In the genomic region with DNA sequence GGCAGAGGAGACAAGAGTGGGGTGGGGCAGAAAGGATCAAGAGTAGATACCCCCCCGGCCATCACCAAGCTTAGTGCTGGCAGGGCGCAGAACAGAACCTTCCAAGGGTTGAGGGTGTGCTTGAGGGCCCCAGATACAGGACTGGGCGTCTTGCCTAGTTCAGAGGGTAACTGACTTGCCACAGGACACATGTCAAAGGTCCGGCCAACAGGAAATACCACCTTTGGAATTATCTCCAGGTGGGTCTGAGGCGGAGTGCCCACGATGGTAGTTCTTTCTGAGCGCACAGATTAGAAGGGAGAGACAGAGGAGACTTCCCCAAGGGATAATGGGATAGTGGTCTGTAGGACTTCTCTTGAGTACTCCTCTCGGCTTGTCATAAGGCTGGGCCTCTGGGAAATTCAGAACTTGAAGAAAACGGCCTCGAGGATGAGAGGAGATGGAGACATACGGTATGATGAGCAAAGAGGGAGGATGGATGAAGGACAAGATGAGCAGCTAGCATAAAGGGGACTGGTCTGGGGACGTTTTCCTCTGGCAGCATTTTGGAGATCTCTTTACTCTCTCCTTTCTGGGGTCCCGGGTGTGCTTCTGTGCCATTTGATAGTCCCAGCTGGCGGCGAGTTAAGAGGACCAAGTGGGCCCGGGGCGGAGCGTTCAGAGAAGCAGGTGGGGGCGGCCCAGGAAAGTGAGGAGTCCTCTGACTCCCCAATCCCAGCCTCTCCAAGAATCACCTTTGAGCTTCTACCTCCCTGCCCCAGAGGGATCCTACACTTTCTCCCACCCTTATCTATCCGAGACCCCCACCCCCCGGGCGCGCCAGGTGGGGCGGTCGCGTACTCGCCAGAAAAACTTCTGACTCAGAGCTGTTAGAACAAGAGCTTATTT, we compare ENCODE assay signal across 10 mouse cellular contexts.
DNase-seq lines count a peak whose midpoint lies in the region; ATAC-seq and TF ChIP-seq lines count a peak whose summit lies in the region.
"Had no signal": no experiment of that assay in that cellular context is flagged by ENCODE, and none has a peak within 500 bp of the region (broad histone marks: within the 10 kb centered on the region; RNA-seq: fewer than 3 reads in every experiment).

No protein-coding gene starts in this region.

- H3K4me3 ChIP-seq in heart, embryonic 13.5 days = peak overlapping the region; percentile 66
- peak overlapping the region; percentile 72 to 76 for H3K4me3 ChIP-seq in ES-E14 (ENCODE audit: insufficient read depth in 1 of 2, low read depth in 1 of 2, low read length in 2 of 2, poor library complexity in 1 of 2, severe bottlenecking in 1 of 2)
- peak overlapping the region; percentile 67 for H3K4me3 ChIP-seq in forebrain, postnatal 0 days (ENCODE audit: low read depth, low read length)
- peak overlapping the region; percentile 94 for H3K4me3 ChIP-seq in midbrain, embryonic 12.5 days

- H3K4me2 ChIP-seq in heart, embryonic 13.5 days = peak overlapping the region; percentile 91
- H3K4me2 ChIP-seq in forebrain, postnatal 0 days (ENCODE audit: low read depth) = peak overlapping the region; percentile 85
- H3K4me2 ChIP-seq in midbrain, embryonic 12.5 days (replicated peaks) = peak overlapping the region; percentile 67

- no peak for TF ChIP-seq CTCF in forebrain, postnatal 0 days (IDR thresholded peaks at IDR 0.05; ENCODE audit: low read depth)

- in situ Hi-C loops in ES-E14 (cut with MboI; ENCODE audit: low sequenced_read_pairs in 2 of 2, unreplicated experiment in 2 of 2) = loop anchor here in 1 of 2 experiments (10.0 kb wide), 2 partner anchors 120 to 1690 kb away; partner anchors contain the start of gene Sp8

- H3K27ac ChIP-seq in heart, embryonic 13.5 days (replicated peaks) = no peak overlapping the region
- H3K27ac ChIP-seq in ES-E14 (ENCODE audit: insufficient read depth, low read depth, low read length, poor library complexity, severe bottlenecking) = no peak overlapping the region
- peak overlapping the region; percentile 87 for H3K27ac ChIP-seq in forebrain, postnatal 0 days (ENCODE audit: low read depth, low read length)
- H3K27ac ChIP-seq in midbrain, embryonic 12.5 days (replicated peaks) = peak overlapping the region; percentile 99

- H3K9me3 ChIP-seq in heart, embryonic 13.5 days = no peaks in the 10 kb centered on the region
- no peaks in the 10 kb centered on the region for H3K9me3 ChIP-seq in ES-E14 (ENCODE audit: control insufficient read depth, insufficient read depth, low read depth, low read length)
- H3K9me3 ChIP-seq in forebrain, postnatal 0 days (ENCODE audit: low read length) = no peaks in the 10 kb centered on the region
- H3K9me3 ChIP-seq in midbrain, embryonic 12.5 days = no peaks in the 10 kb centered on the region

- intact Hi-C loops in heart, postnatal 36 days (cut with DNase I) = no loop called here

- H3K4me1 ChIP-seq in heart, embryonic 13.5 days = peaks cover 32% of the 10 kb centered on the region
- peaks cover 0 to 3% of the 10 kb centered on the region in 2 experiments; a peak in 2 of 4 replicates for H3K4me1 ChIP-seq in ES-E14 (ENCODE audit: control insufficient read depth in 2 of 2, insufficient read depth in 2 of 2, low read length in 2 of 2, poor library complexity in 1 of 2)
- peaks cover 24% of the 10 kb centered on the region for H3K4me1 ChIP-seq in forebrain, postnatal 0 days (ENCODE audit: insufficient read depth)
- H3K4me1 ChIP-seq in midbrain, embryonic 12.5 days = peaks cover 60% of the 10 kb centered on the region

- H3K27me3 ChIP-seq in heart, embryonic 13.5 days (replicated peaks) = peaks cover 98% of the 10 kb centered on the region
- peaks cover 15% of the 10 kb centered on the region; the same call in 1 of the 2 replicates for H3K27me3 ChIP-seq in forebrain, postnatal 0 days (ENCODE audit: insufficient read depth, low read length)
- no peaks in the 10 kb centered on the region; the same call in 1 of the 2 replicates for H3K27me3 ChIP-seq in midbrain, embryonic 12.5 days

- peak overlapping the region; percentile 62 for H3K9ac ChIP-seq in heart, embryonic 13.5 days
- H3K9ac ChIP-seq in ES-E14 (ENCODE audit: insufficient read depth, low read depth, low read length, poor library complexity, severe bottlenecking) = no peak overlapping the region
- H3K9ac ChIP-seq in forebrain, postnatal 0 days = peak overlapping the region; percentile 80
- H3K9ac ChIP-seq in midbrain, embryonic 12.5 days (replicated peaks) = peak overlapping the region; percentile 100

- WGBS in heart, embryonic 13.5 days = 1% methylated on average over 27 of the region's 27 CpGs
- WGBS in forebrain, postnatal 0 days = 2% methylated on average over 27 of the region's 27 CpGs
- 2% methylated on average over 27 of the region's 27 CpGs for WGBS in midbrain, embryonic 12.5 days

- H3K36me3 ChIP-seq in heart, embryonic 13.5 days = no peaks in the 10 kb centered on the region
- no peaks in the 10 kb centered on the region for H3K36me3 ChIP-seq in ES-E14 (ENCODE audit: control insufficient read depth, insufficient read depth, low read length, poor library complexity, severe bottlenecking)
- H3K36me3 ChIP-seq in forebrain, postnatal 0 days (ENCODE audit: insufficient read depth) = no peaks in the 10 kb centered on the region
- peaks cover 5% of the 10 kb centered on the region; the same call in 1 of the 2 replicates for H3K36me3 ChIP-seq in midbrain, embryonic 12.5 days

- ATAC-seq in heart, embryonic 13.5 days (ENCODE audit: extremely low read depth, insufficient number of reproducible peaks, low FRiP score, low TSS enrichment) = no peak
- peak; percentile 16 for ATAC-seq in forebrain, postnatal 0 days
- no peak; the same call in 1 of the 2 replicates for ATAC-seq in midbrain, embryonic 12.5 days (ENCODE audit: low FRiP score, low read depth)
- no peak for ATAC-seq in megakaryocyte-erythroid progenitor cell, adult 5-6 weeks (replicated peaks; ENCODE audit: low FRiP score, low TSS enrichment, poor library complexity, severe bottlenecking)
- ATAC-seq: CD4-positive, CD25-positive, alpha-beta regulatory T cell, adult 4 months had no signal

- no peak for DNase-seq in heart, postnatal 36 days
- no peak for DNase-seq in ES-E14 (ENCODE audit: low read depth, low spot score)
- DNase-seq in forebrain, postnatal 0 days = peak; percentile 53
- no peak for DNase-seq in urinary bladder, adult 18-20 months (ENCODE audit: low spot score in 2 of 2)
- DNase-seq in adrenal gland, postnatal 10 days = no peak
- DNase-seq: cerebellum, adult 11-12 months had no signal

TF ChIP-seq in ES-E14, 5 proteins besides CTCF, POLR2A, EP300 and RAD21:
- TF ChIP-seq ZC3H11A (IDR thresholded peaks at IDR 0.05; ENCODE audit: borderline replicate concordance, low read depth, low read length) (no peak), HCFC1 (IDR thresholded peaks at IDR 0.05; ENCODE audit: borderline replicate concordance, insufficient read depth, low read length) (no peak), ZNF384 (IDR thresholded peaks at IDR 0.05; ENCODE audit: low read depth, low read length) (no peak), MAFK (IDR thresholded peaks at IDR 0.05; ENCODE audit: insufficient read depth, low read depth, low read length) (no peak)
TF ChIP-seq in ES-E14: peak in this region for 0.

Comparison
In these comparisons a context has a peak if more than half of its experiments do, and no peak if none do; other contexts are left out.
1. H3K27ac ChIP-seq: peak in forebrain, postnatal 0 days (single experiment) and midbrain, embryonic 12.5 days (single experiment); none in heart, embryonic 13.5 days (single experiment) and ES-E14 (single experiment).
2. Peak in every context shown above with its lines, with median percentiles within 50 percentile points of each other: H3K4me2 ChIP-seq and H3K4me3 ChIP-seq.